Mouse (Mus musculus): ENCODE measurements around the gene Mrs2. TPM values are rescaled to one million over a fixed set of nuclear protein-coding genes. Genes with fewer than 3 reads are reported as not detected.
A peak's percentile ranks its signal among the peaks of the same experiment; 100 is the strongest.

The Mrs2 gene
- polyA plus RNA-seq, 1 experiment from 2014 or later: 23.3 TPM

DNA sequence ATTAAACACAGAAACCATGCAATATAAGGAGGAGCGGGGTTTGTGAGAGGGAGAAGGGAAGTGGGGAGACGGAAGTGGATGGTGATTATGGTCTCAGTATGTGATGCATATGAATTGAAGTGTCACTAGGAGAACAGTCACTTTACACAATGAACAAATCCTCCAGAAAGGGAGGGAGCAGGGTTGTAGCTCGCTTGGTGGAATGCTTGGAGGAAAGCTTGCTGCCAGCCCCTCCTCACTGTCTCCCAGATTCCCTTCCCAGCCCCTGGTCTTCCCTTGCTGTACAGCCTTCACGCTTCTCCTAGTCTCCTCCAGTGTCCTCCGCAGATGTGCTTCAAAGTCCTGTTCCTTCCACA lies 54.4 kb downstream of the Mrs2 start:
- peak overlapping the region; percentile 30 for H3K4me3 ChIP-seq (ENCODE audit: low read depth, low read length)
- H3K27ac ChIP-seq (ENCODE audit: low read depth): no peak overlapping the region
- WGBS: 38% methylated on average over 5 of the region's 5 CpGs
- H3K4me1 ChIP-seq (replicated peaks; ENCODE audit: control insufficient read depth, insufficient read depth, low read length): 0 out of 2 replicates have a peak, but pooled peaks cover 4% of the 10 kb centered on the region
- ATAC-seq (replicated peaks; ENCODE audit: low FRiP score, low TSS enrichment, low read depth) (peak; percentile 53; the same call in 1 of the 2 replicates), DNase-seq (ENCODE audit: low spot score) (no peak)
- no peaks in the 10 kb centered on the region for H3K9me3 ChIP-seq (ENCODE audit: control insufficient read depth, low read length)
- H3K27me3 ChIP-seq (replicated peaks; ENCODE audit: control insufficient read depth, insufficient read depth, low read length): no peaks in the 10 kb centered on the region
- H3K4me2 ChIP-seq (ENCODE audit: low read length): peak overlapping the region; percentile 48
- peak overlapping the region; percentile 30 for H3K9ac ChIP-seq (ENCODE audit: low read length)
- no peaks in the 10 kb centered on the region for H3K36me3 ChIP-seq (ENCODE audit: control insufficient read depth, insufficient read depth, low read length)

DNA sequence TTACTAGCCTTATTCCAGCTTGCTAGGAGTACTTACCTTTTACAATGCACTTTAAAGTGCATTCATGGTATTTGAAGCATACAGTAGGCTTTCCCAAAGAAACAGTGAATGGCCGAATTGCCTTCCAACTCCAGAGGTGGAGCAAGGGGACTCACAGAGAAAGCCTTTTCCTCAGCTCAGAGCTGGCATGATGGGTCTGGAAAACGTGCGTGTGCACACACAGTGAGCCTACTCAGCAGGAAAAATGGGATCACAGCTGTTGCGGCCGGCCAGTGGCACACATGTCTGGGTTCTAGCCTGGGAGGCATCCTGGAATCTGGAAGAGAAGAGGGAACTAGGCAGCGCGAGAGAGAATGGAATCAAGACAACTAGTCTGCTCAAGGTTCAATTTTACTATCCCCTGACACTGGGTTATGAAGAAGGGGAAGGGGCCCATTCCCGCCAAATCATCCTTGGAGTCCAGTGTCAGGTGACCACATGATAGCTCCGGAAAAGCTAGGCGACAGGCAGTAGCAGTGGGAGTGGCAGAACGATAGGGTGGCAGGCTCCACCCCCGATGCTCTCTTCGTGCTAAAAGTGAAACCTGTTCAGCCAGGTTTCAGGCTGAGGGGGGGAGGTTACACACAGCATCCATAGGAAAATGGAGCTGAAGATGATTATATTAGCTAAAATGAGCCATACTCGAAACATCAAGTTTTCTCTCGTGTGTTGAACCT lies 54.9 kb downstream of the Mrs2 start:
- DNase-seq (ENCODE audit: low spot score) (no peak), ATAC-seq (replicated peaks; ENCODE audit: low FRiP score, low TSS enrichment, low read depth) (peak; percentile 79; the same call in 1 of the 2 replicates)
- Histone ChIP-seq H3K27me3 (replicated peaks; ENCODE audit: control insufficient read depth, insufficient read depth, low read length) (no peaks in the 10 kb centered on the region), H3K27ac (ENCODE audit: low read depth) (no peak overlapping the region), H3K9ac (ENCODE audit: low read length) (peak overlapping the region; percentile 30), H3K4me2 (ENCODE audit: low read length) (peak overlapping the region; percentile 48), H3K4me1 (replicated peaks; ENCODE audit: control insufficient read depth, insufficient read depth, low read length) (0 out of 2 replicates have a peak, but pooled peaks cover 4% of the 10 kb centered on the region), H3K36me3 (ENCODE audit: control insufficient read depth, insufficient read depth, low read length) (no peaks in the 10 kb centered on the region), H3K4me3 (ENCODE audit: low read depth, low read length) (peak overlapping the region; percentile 30), H3K9me3 (ENCODE audit: control insufficient read depth, low read length) (no peaks in the 10 kb centered on the region)
- 19% methylated on average over 15 of the region's 15 CpGs for WGBS

DNA sequence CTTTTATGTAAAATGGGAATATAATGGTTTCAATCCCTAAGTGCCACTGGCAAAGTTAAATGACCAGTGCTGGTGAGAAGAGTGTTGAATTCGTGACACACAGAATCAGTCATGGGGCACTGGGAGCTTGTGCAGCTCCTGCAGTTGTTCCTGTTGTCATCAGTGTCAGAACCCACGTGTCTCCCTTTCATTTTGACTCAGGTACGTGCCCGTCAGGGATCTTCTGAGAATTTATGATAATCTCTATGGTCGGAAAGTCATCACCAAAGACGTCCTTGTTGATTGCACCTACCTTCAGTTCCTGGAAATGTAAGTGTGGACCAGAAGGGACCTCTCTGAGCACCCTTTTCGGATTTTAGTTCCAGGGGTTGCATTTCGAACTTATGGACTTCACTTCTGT lies 58.1 kb downstream of the Mrs2 start:
- Histone ChIP-seq H3K36me3 (ENCODE audit: control insufficient read depth, insufficient read depth, low read length) (no peaks in the 10 kb centered on the region), H3K27ac (ENCODE audit: low read depth) (no peak overlapping the region), H3K4me3 (ENCODE audit: low read depth, low read length) (no peak overlapping the region), H3K4me2 (ENCODE audit: low read length) (no peak overlapping the region), H3K4me1 (replicated peaks; ENCODE audit: control insufficient read depth, insufficient read depth, low read length) (0 out of 2 replicates have a peak, but pooled peaks cover 4% of the 10 kb centered on the region), H3K9me3 (ENCODE audit: control insufficient read depth, low read length) (no peaks in the 10 kb centered on the region), H3K9ac (ENCODE audit: low read length) (no peak overlapping the region), H3K27me3 (replicated peaks; ENCODE audit: control insufficient read depth, insufficient read depth, low read length) (no peaks in the 10 kb centered on the region)
- no peak for ATAC-seq (replicated peaks; ENCODE audit: low FRiP score, low TSS enrichment, low read depth)
- no peak for DNase-seq (ENCODE audit: low spot score)
- 84% methylated on average over 8 of the region's 8 CpGs for WGBS

DNA sequence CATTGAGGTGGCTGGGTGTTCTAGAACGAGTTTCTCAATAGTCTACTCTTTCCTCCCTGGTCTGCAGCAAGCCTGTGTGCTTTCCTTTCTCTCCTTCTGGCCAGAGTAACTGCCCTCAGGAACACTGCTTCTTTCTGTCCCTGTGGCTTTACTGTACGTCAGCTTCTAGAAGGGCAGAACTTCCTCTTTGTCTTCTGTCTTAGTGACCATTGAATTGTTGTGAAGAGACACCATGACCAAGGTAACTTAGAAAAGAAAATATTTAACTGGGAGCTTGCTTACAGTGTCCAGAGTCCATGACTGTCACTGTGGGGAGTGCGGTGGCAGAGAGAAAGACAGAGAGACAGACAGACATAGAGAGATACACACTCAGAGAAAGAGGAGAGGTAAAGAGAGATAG lies 60.1 kb downstream of the Mrs2 start:
- ATAC-seq (replicated peaks; ENCODE audit: low FRiP score, low TSS enrichment, low read depth): no peak
- H3K9me3 ChIP-seq (ENCODE audit: control insufficient read depth, low read length): no peaks in the 10 kb centered on the region
- H3K36me3 ChIP-seq (ENCODE audit: control insufficient read depth, insufficient read depth, low read length): no peaks in the 10 kb centered on the region
- H3K4me2 ChIP-seq (ENCODE audit: low read length): no peak overlapping the region
- H3K9ac ChIP-seq (ENCODE audit: low read length): no peak overlapping the region
- no peak overlapping the region for H3K27ac ChIP-seq (ENCODE audit: low read depth)
- no peaks in the 10 kb centered on the region for H3K27me3 ChIP-seq (replicated peaks; ENCODE audit: control insufficient read depth, insufficient read depth, low read length)
- no peak overlapping the region for H3K4me3 ChIP-seq (ENCODE audit: low read depth, low read length)
- no peaks in the 10 kb centered on the region for H3K4me1 ChIP-seq (replicated peaks; ENCODE audit: control insufficient read depth, insufficient read depth, low read length)
- 83% methylated on average over 3 of the region's 3 CpGs for WGBS
- no peak for DNase-seq (ENCODE audit: low spot score)

DNA sequence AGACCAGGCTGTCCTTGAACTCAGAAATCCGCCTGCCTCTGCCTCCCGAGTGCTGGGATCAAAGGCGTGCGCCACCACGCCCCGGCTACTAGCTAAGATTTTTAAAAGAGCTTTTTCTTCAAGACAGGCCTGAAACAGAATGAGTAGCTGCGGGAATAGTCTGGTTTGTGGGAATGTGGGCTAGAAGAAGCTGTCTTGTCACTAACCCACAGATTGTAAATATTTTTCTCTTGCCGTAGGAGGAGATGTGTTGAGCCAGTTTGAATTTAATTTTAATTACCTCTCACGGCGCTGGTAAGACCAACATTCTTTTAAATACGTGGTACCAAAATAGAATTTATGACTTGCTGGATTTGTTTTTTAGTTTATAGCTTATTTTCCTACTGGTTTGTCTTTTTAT lies 61.5 kb downstream of the Mrs2 start:
- DNase-seq (ENCODE audit: low spot score): no peak
- Histone ChIP-seq H3K9me3 (ENCODE audit: control insufficient read depth, low read length) (no peaks in the 10 kb centered on the region), H3K4me2 (ENCODE audit: low read length) (no peak overlapping the region), H3K4me3 (ENCODE audit: low read depth, low read length) (no peak overlapping the region), H3K27ac (ENCODE audit: low read depth) (no peak overlapping the region), H3K4me1 (replicated peaks; ENCODE audit: control insufficient read depth, insufficient read depth, low read length) (no peaks in the 10 kb centered on the region), H3K9ac (ENCODE audit: low read length) (no peak overlapping the region), H3K36me3 (ENCODE audit: control insufficient read depth, insufficient read depth, low read length) (no peaks in the 10 kb centered on the region), H3K27me3 (replicated peaks; ENCODE audit: control insufficient read depth, insufficient read depth, low read length) (no peaks in the 10 kb centered on the region)
- 89% methylated on average over 11 of the region's 11 CpGs for WGBS
- ATAC-seq (replicated peaks; ENCODE audit: low FRiP score, low TSS enrichment, low read depth): no peak

GRCm38 (mm10) chr13:24955500-24955899 lies 64.7 kb downstream of the Mrs2 start:
- DNase-seq (ENCODE audit: low spot score): peak; percentile 72
- no peaks in the 10 kb centered on the region for H3K27me3 ChIP-seq (replicated peaks; ENCODE audit: control insufficient read depth, insufficient read depth, low read length)
- H3K27ac ChIP-seq (ENCODE audit: low read depth): no peak overlapping the region
- H3K4me2 ChIP-seq (ENCODE audit: low read length): no peak overlapping the region
- 13% methylated on average over 10 of the region's 10 CpGs for WGBS
- H3K9me3 ChIP-seq (ENCODE audit: control insufficient read depth, low read length): no peaks in the 10 kb centered on the region
- H3K36me3 ChIP-seq (ENCODE audit: control insufficient read depth, insufficient read depth, low read length): no peaks in the 10 kb centered on the region
- H3K4me1 ChIP-seq (replicated peaks; ENCODE audit: control insufficient read depth, insufficient read depth, low read length): no peaks in the 10 kb centered on the region
- no peak overlapping the region for H3K4me3 ChIP-seq (ENCODE audit: low read depth, low read length)
- peak; percentile 87 for ATAC-seq (replicated peaks; ENCODE audit: low FRiP score, low TSS enrichment, low read depth)
- no peak overlapping the region for H3K9ac ChIP-seq (ENCODE audit: low read length)

DNA sequence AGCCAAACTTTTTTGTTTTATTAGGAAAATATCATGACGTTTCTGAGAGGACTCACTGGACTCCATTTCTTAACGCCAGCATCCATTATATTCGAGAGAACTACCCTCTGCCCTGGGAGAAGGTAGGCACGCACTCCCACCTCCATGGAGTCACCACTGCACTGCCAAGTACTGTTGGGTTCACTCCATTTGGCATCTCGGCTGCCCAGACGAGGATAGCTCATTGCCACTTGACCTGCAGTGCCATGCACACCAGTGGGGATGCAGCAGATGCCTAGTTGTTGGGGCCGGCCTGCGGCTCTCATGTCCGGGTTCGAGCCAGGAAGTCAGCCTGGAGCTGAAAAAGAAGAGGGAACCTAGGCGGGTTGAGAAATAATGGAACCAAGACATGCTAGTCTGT lies 65.1 kb downstream of the Mrs2 start:
- ATAC-seq (replicated peaks; ENCODE audit: low FRiP score, low TSS enrichment, low read depth) (no peak), DNase-seq (ENCODE audit: low spot score) (no peak)
- Histone ChIP-seq H3K4me1 (replicated peaks; ENCODE audit: control insufficient read depth, insufficient read depth, low read length) (no peaks in the 10 kb centered on the region), H3K27ac (ENCODE audit: low read depth) (no peak overlapping the region), H3K27me3 (replicated peaks; ENCODE audit: control insufficient read depth, insufficient read depth, low read length) (no peaks in the 10 kb centered on the region), H3K36me3 (ENCODE audit: control insufficient read depth, insufficient read depth, low read length) (no peaks in the 10 kb centered on the region), H3K9me3 (ENCODE audit: control insufficient read depth, low read length) (no peaks in the 10 kb centered on the region), H3K4me3 (ENCODE audit: low read depth, low read length) (no peak overlapping the region), H3K4me2 (ENCODE audit: low read length) (no peak overlapping the region), H3K9ac (ENCODE audit: low read length) (no peak overlapping the region)
- WGBS: 42% methylated on average over 11 of the region's 11 CpGs

GRCm38 (mm10) chr13:24952659-24953058 lies 67.5 kb downstream of the Mrs2 start:
- Histone ChIP-seq H3K27ac (ENCODE audit: low read depth) (no peak overlapping the region), H3K9me3 (ENCODE audit: control insufficient read depth, low read length) (no peaks in the 10 kb centered on the region), H3K4me1 (replicated peaks; ENCODE audit: control insufficient read depth, insufficient read depth, low read length) (no peaks in the 10 kb centered on the region), H3K4me3 (ENCODE audit: low read depth, low read length) (no peak overlapping the region), H3K4me2 (ENCODE audit: low read length) (no peak overlapping the region), H3K9ac (ENCODE audit: low read length) (no peak overlapping the region), H3K27me3 (replicated peaks; ENCODE audit: control insufficient read depth, insufficient read depth, low read length) (no peaks in the 10 kb centered on the region), H3K36me3 (ENCODE audit: control insufficient read depth, insufficient read depth, low read length) (no peaks in the 10 kb centered on the region)
- 71% methylated on average over 7 of the region's 7 CpGs for WGBS
- ATAC-seq (replicated peaks; ENCODE audit: low FRiP score, low TSS enrichment, low read depth) (no peak), DNase-seq (ENCODE audit: low spot score) (no peak)

DNA sequence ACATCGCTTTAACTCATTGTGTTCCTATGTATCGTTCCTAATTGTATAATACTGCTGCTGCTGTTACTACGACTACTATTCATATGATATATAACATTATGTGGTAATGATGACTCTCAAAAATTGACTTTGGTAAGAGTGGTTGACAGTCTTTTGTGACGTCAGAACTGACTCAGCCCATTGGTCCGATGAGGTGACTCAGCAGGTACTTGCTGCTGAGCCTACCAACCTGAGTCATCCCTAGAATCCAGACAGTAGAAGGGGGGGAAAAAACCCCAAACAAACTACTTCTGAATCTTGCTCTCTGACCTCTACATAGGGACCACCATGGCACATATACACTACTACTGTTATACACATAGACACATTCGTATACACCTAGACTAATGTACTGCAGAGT lies 71.3 kb downstream of the Mrs2 start:
- no peak overlapping the region for H3K4me3 ChIP-seq (ENCODE audit: low read depth, low read length)
- no peak overlapping the region for H3K4me2 ChIP-seq (ENCODE audit: low read length)
- H3K36me3 ChIP-seq (ENCODE audit: control insufficient read depth, insufficient read depth, low read length): no peaks in the 10 kb centered on the region
- no peaks in the 10 kb centered on the region for H3K4me1 ChIP-seq (replicated peaks; ENCODE audit: control insufficient read depth, insufficient read depth, low read length)
- no peak overlapping the region for H3K9ac ChIP-seq (ENCODE audit: low read length)
- no peak overlapping the region for H3K27ac ChIP-seq (ENCODE audit: low read depth)
- DNase-seq (ENCODE audit: low spot score) (no peak), ATAC-seq (replicated peaks; ENCODE audit: low FRiP score, low TSS enrichment, low read depth) (no peak)
- 91% methylated on average over 6 of the region's 6 CpGs for WGBS
- H3K27me3 ChIP-seq (replicated peaks; ENCODE audit: control insufficient read depth, insufficient read depth, low read length): no peaks in the 10 kb centered on the region
- no peaks in the 10 kb centered on the region for H3K9me3 ChIP-seq (ENCODE audit: control insufficient read depth, low read length)
